In the genomic region with DNA sequence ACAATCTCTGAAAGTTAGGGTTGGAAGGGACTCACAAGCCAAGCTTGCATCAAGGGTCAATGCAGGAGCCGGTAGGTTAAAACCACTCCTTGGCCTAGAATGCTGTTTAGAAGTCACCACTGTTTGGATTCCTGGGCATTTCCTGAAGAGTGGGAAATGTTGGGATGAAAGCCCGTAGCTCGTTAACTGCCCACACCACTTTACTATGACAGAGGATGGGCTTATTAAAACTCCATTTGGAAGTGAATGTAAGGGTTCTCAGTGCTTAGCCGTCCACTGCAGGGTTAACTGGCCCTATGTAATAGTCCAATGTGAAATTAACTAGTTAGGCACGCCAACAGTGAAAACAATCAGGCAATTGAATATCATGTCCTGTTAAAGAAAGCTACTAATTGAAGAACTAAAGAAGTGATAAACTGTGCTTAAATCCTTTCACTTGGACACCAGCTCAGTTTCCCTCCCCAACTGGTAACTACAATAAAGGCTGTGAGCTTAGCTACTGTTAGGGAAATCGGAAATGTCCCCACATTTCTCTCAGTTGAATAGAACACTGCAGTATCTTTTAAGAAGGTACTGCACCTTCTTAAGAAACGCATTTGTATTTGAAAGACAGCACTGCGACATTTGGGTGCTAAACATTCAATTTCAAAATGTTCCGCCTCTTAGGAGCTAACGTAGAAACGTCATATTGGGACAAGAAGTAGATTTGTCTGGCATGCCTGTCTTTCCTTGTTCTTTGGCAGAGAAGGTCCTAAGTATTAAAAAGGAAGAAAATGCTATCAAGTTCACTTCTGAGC, we compare ENCODE assay signal across 9 mouse cellular contexts. TPM values are rescaled to one million over a fixed set of nuclear protein-coding genes. Genes with fewer than 3 reads are reported as not detected.
DNase-seq lines count a peak whose midpoint lies in the region; ATAC-seq and TF ChIP-seq lines count a peak whose summit lies in the region.
"Had no signal": no experiment of that assay in that cellular context is flagged by ENCODE, and none has a peak within 500 bp of the region (broad histone marks: within the 10 kb centered on the region; RNA-seq: fewer than 3 reads in every experiment).

No protein-coding gene starts in this region.

- TF ChIP-seq CTCF in liver, postnatal 0 days (IDR thresholded peaks at IDR 0.05; ENCODE audit: low read depth), result no peak

- peak overlapping the region; percentile 97 for H3K27ac ChIP-seq in heart, embryonic 13.5 days (replicated peaks)
- peak overlapping the region; percentile 63; the same call in 1 of the 2 replicates for H3K27ac ChIP-seq in hindbrain, embryonic 10.5 days
- H3K27ac ChIP-seq in liver, postnatal 0 days (ENCODE audit: low read depth), result peak overlapping the region; percentile 83

- H3K4me1 ChIP-seq in heart, embryonic 13.5 days, result peaks cover 51% of the 10 kb centered on the region
- H3K4me1 ChIP-seq in hindbrain, embryonic 10.5 days (replicated peaks), result peaks cover 15% of the 10 kb centered on the region
- H3K4me1 ChIP-seq in liver, postnatal 0 days (ENCODE audit: insufficient read depth), result peaks cover 13% of the 10 kb centered on the region

- WGBS in heart, embryonic 13.5 days, result 17% methylated on average over 11 of the region's 11 CpGs
- WGBS in hindbrain, embryonic 10.5 days, result 37% methylated on average over 11 of the region's 11 CpGs
- 42% methylated on average over 11 of the region's 11 CpGs for WGBS in liver, postnatal 0 days (ENCODE audit: insufficient replicate concordance)

- no peak for DNase-seq in heart, postnatal 4 days
- peak; percentile 51 for DNase-seq in ZHBTc4 (ENCODE audit: low read depth, low spot score)
- no peak for DNase-seq in hindbrain, embryonic 10.5 days (ENCODE audit: low spot score)
- no peak for DNase-seq in liver, postnatal 0 days
- DNase-seq in urinary bladder, postnatal 14 days (ENCODE audit: low spot score), result no peak
- no peak for DNase-seq in retina, embryonic 14.5 days (ENCODE audit: low spot score)
- no peak for DNase-seq in gastrocnemius, postnatal 25 days

- H3K4me3 ChIP-seq in heart, embryonic 13.5 days, result peak overlapping the region; percentile 72
- H3K4me3 ChIP-seq in hindbrain, embryonic 10.5 days, result peak overlapping the region; percentile 58
- H3K4me3 ChIP-seq in liver, postnatal 0 days (ENCODE audit: low read depth, low read length), result peak overlapping the region; percentile 54

- H3K27me3 ChIP-seq in heart, embryonic 13.5 days (replicated peaks), result no peaks in the 10 kb centered on the region
- H3K27me3 ChIP-seq in hindbrain, embryonic 10.5 days (ENCODE audit: insufficient read depth, poor library complexity, severe bottlenecking), result peaks cover 49% of the 10 kb centered on the region
- H3K27me3 ChIP-seq in liver, postnatal 0 days (ENCODE audit: insufficient read depth, low read length), result peaks cover 12% of the 10 kb centered on the region
- H3K27me3 ChIP-seq: CH12.LX had no signal

- TF ChIP-seq EP300 in liver, postnatal 0 days (IDR thresholded peaks at IDR 0.05; ENCODE audit: low read depth), result no peak

- peaks cover 4% of the 10 kb centered on the region; the same call in 1 of the 2 replicates for H3K9me3 ChIP-seq in heart, embryonic 13.5 days
- peaks cover 2% of the 10 kb centered on the region; the same call in 1 of the 2 replicates for H3K9me3 ChIP-seq in hindbrain, embryonic 10.5 days
- no peaks in the 10 kb centered on the region for H3K9me3 ChIP-seq in liver, postnatal 0 days (ENCODE audit: low read length)

- peak overlapping the region; percentile 78 for H3K4me2 ChIP-seq in heart, embryonic 13.5 days
- H3K4me2 ChIP-seq in liver, postnatal 0 days (ENCODE audit: low read depth, low read length), result peak overlapping the region; percentile 73

- H3K9ac ChIP-seq in heart, embryonic 13.5 days, result peak overlapping the region; percentile 91
- H3K9ac ChIP-seq in liver, postnatal 0 days (replicated peaks), result peak overlapping the region; percentile 59

- ATAC-seq in heart, embryonic 13.5 days (ENCODE audit: extremely low read depth, insufficient number of reproducible peaks, low FRiP score, low TSS enrichment), result no peak
- ATAC-seq in liver, postnatal 0 days, result no peak

- H3K36me3 ChIP-seq in heart, embryonic 13.5 days, result no peaks in the 10 kb centered on the region
- no peaks in the 10 kb centered on the region for H3K36me3 ChIP-seq in hindbrain, embryonic 10.5 days
- no peaks in the 10 kb centered on the region for H3K36me3 ChIP-seq in liver, postnatal 0 days (replicated peaks; ENCODE audit: insufficient read depth, low read length)

RNA-seq across cellular contexts. Expression of a gene that starts 1.1 kb away (rescaled TPM):
- polyA plus RNA-seq in heart, embryonic 13.5 days (2015; fragmentation: Nextera tagmentation; extraction: Ambion mirVana), result 7.8 and 9.5 TPM in 2 replicates
- total RNA-seq in heart, postnatal 4 days (2021), result 10 to 100 TPM; 25.0 to 27.5 TPM
- 2.1 and 3.4 TPM in 2 replicates for polyA plus RNA-seq in hindbrain, embryonic 10.5 days (2016; fragmentation: Nextera tagmentation; extraction: Ambion mirVana)
- polyA plus RNA-seq in liver, postnatal 0 days (2015; fragmentation: Nextera tagmentation; extraction: Ambion mirVana), result 3.9 and 4.0 TPM in 2 replicates
- 1 to 10 TPM in 1 of 2 experiments, not detected in 1; 2.8 TPM for total RNA-seq in gastrocnemius, postnatal 25 days (2021)

RNA-seq across cellular contexts. Expression of a gene that starts 1.2 kb away (rescaled TPM):
- 22.5 and 26.2 TPM in 2 replicates for polyA plus RNA-seq in heart, embryonic 13.5 days (2015; fragmentation: Nextera tagmentation; extraction: Ambion mirVana)
- total RNA-seq in heart, postnatal 4 days (2021), result 10 to 100 TPM; 82.4 to 86.8 TPM
- 3.6 and 4.4 TPM in 2 replicates for polyA plus RNA-seq in hindbrain, embryonic 10.5 days (2016; fragmentation: Nextera tagmentation; extraction: Ambion mirVana)
- polyA plus RNA-seq in liver, postnatal 0 days (2015; fragmentation: Nextera tagmentation; extraction: Ambion mirVana), result 4.9 and 5.9 TPM in 2 replicates
- 10 to 100 TPM in 1 of 2 experiments, 1 to 10 TPM in 1; 9.8 to 12.3 TPM for total RNA-seq in gastrocnemius, postnatal 25 days (2021)

RNA-seq across cellular contexts. Expression of a gene that starts 10.6 kb away (rescaled TPM):
- 7.4 and 7.9 TPM in 2 replicates for polyA plus RNA-seq in heart, embryonic 13.5 days (2015; fragmentation: Nextera tagmentation; extraction: Ambion mirVana)
- total RNA-seq in heart, postnatal 4 days (2021), result 10 to 100 TPM; 34.5 to 37.0 TPM
- 5.3 and 5.9 TPM in 2 replicates for polyA plus RNA-seq in hindbrain, embryonic 10.5 days (2016; fragmentation: Nextera tagmentation; extraction: Ambion mirVana)
- 4.7 and 5.4 TPM in 2 replicates for polyA plus RNA-seq in liver, postnatal 0 days (2015; fragmentation: Nextera tagmentation; extraction: Ambion mirVana)
- total RNA-seq in gastrocnemius, postnatal 25 days (2021), result 10 to 100 TPM in 1 of 2 experiments, 1 to 10 TPM in 1; 9.7 to 11.8 TPM
